ENCODE assay signal across 25 mouse cellular contexts in the genomic region with DNA sequence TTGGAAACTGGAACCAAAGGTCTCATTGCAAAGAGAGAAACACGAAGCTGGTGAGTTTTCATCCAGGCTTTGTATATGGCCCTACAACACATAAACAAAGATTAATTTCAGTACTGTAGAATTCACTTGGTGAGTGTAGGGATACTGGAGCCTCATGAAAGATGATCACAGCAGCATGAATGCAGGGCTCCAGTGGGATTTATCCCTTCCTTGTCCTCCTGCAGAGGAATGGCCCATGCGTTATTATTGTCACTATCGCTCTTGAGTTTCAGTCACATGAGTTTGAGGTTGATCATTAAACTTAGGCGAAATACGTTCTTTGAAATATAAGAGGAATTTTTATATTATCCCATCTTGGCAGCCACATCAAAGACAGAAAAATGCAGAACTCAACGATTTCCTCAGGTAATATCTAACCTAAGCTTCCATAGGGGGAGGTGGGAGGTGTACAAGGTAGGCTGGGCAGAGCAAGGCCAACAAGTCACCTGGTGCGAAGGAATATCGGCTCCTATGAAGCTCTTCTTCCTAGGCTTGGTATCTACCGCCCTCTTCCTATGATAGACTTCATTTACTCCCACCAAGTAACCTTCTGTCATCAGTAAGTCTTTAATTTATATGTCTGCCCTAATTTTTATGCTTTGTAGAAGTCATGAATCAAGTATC.
A peak's percentile ranks its signal among the peaks of the same experiment; 100 is the strongest.
DNase-seq lines count a peak whose midpoint lies in the region; ATAC-seq lines count a peak whose summit lies in the region.
"Had no signal": no experiment of that assay in that cellular context is flagged by ENCODE, and none has a peak within 500 bp of the region (broad histone marks: within the 10 kb centered on the region; RNA-seq: fewer than 3 reads in every experiment).

No protein-coding gene starts in this region.

- no peak overlapping the region for H3K9ac ChIP-seq in heart, embryonic 14.5 days (ENCODE audit: low read length)
- H3K9ac ChIP-seq in kidney, embryonic 15.5 days: no peak overlapping the region
- H3K9ac ChIP-seq in intestine, embryonic 16.5 days (ENCODE audit: low read depth, low read length): no peak overlapping the region
- no peak overlapping the region for H3K9ac ChIP-seq in hindbrain, embryonic 13.5 days
- H3K9ac ChIP-seq: forebrain, postnatal 0 days; liver, embryonic 15.5 days; lung, embryonic 15.5 days; neural tube, embryonic 13.5 days; stomach, embryonic 15.5 days had no signal

- peaks cover 25 to 45% of the 10 kb centered on the region in 2 experiments for H3K4me1 ChIP-seq in heart, embryonic 14.5 days (ENCODE audit: control insufficient read depth in 2 of 2, insufficient read depth in 2 of 2, low read length in 2 of 2)
- H3K4me1 ChIP-seq in kidney, embryonic 15.5 days: no peaks in the 10 kb centered on the region
- peaks cover 2% of the 10 kb centered on the region; the same call in 1 of the 2 replicates for H3K4me1 ChIP-seq in intestine, embryonic 16.5 days (ENCODE audit: control insufficient read depth, insufficient read depth, low read length)
- peaks cover 20% of the 10 kb centered on the region for H3K4me1 ChIP-seq in hindbrain, embryonic 13.5 days (replicated peaks)
- H3K4me1 ChIP-seq: limb, embryonic 10.5 days; liver, embryonic 15.5 days; stomach, embryonic 15.5 days had no signal

- no peaks in the 10 kb centered on the region for H3K36me3 ChIP-seq in heart, embryonic 14.5 days (ENCODE audit: control insufficient read depth, insufficient read depth, low read length)
- H3K36me3 ChIP-seq in kidney, embryonic 15.5 days: no peaks in the 10 kb centered on the region
- H3K36me3 ChIP-seq in intestine, embryonic 16.5 days (ENCODE audit: control insufficient read depth, insufficient read depth, low read length): no peaks in the 10 kb centered on the region
- H3K36me3 ChIP-seq in hindbrain, embryonic 13.5 days: no peaks in the 10 kb centered on the region
- H3K36me3 ChIP-seq: limb, embryonic 10.5 days; liver, embryonic 15.5 days; lung, embryonic 15.5 days; neural tube, embryonic 13.5 days; stomach, embryonic 15.5 days had no signal

- 86% methylated on average over 9 of the region's 9 CpGs for WGBS in heart, embryonic 14.5 days
- WGBS in kidney, embryonic 15.5 days: 82% methylated on average over 9 of the region's 9 CpGs
- 69% methylated on average over 9 of the region's 9 CpGs for WGBS in intestine, embryonic 16.5 days
- 94% methylated on average over 9 of the region's 9 CpGs for WGBS in hindbrain, embryonic 13.5 days

- H3K27me3 ChIP-seq in heart, embryonic 14.5 days (ENCODE audit: control insufficient read depth, insufficient read depth, low read length): no peaks in the 10 kb centered on the region
- H3K27me3 ChIP-seq in kidney, embryonic 15.5 days: no peaks in the 10 kb centered on the region
- no peaks in the 10 kb centered on the region for H3K27me3 ChIP-seq in intestine, embryonic 16.5 days (replicated peaks; ENCODE audit: control insufficient read depth, insufficient read depth, low read length)
- H3K27me3 ChIP-seq in hindbrain, embryonic 13.5 days: no peaks in the 10 kb centered on the region
- H3K27me3 ChIP-seq: liver, embryonic 15.5 days; lung, embryonic 15.5 days; neural tube, embryonic 13.5 days; stomach, embryonic 15.5 days had no signal

- ATAC-seq in heart, embryonic 14.5 days (ENCODE audit: insufficient number of reproducible peaks, insufficient read depth, low FRiP score, low read depth): no peak
- no peak for ATAC-seq in kidney, embryonic 15.5 days (replicated peaks; ENCODE audit: low FRiP score)
- peak; percentile 90 for ATAC-seq in intestine, embryonic 16.5 days
- no peak for ATAC-seq in hindbrain, embryonic 13.5 days (ENCODE audit: low FRiP score)
- ATAC-seq: forebrain, postnatal 0 days; hindbrain, embryonic 16.5 days; midbrain, embryonic 16.5 days had no signal

- H3K27ac ChIP-seq in heart, embryonic 14.5 days (replicated peaks in 1 of 2; ENCODE audit: control insufficient read depth in 1 of 2, insufficient read depth in 1 of 2, low read depth in 2 of 2, low read length in 2 of 2): peak overlapping the region; percentile 75 to 83
- H3K27ac ChIP-seq in kidney, embryonic 15.5 days: peak overlapping the region; percentile 50; the same call in 1 of the 2 replicates
- peak overlapping the region; percentile 75 for H3K27ac ChIP-seq in intestine, embryonic 16.5 days (ENCODE audit: low read length)
- H3K27ac ChIP-seq in hindbrain, embryonic 13.5 days: no peak overlapping the region
- H3K27ac ChIP-seq: kidney, postnatal 0 days; limb, embryonic 10.5 days; liver, embryonic 15.5 days; lung, embryonic 15.5 days; neural tube, embryonic 13.5 days; stomach, embryonic 15.5 days had no signal

- no peaks in the 10 kb centered on the region for H3K9me3 ChIP-seq in heart, embryonic 14.5 days (ENCODE audit: control insufficient read depth, low read length)
- no peaks in the 10 kb centered on the region for H3K9me3 ChIP-seq in kidney, embryonic 15.5 days (replicated peaks)
- no peaks in the 10 kb centered on the region for H3K9me3 ChIP-seq in intestine, embryonic 16.5 days (ENCODE audit: control insufficient read depth, low read length)
- no peaks in the 10 kb centered on the region for H3K9me3 ChIP-seq in hindbrain, embryonic 13.5 days
- H3K9me3 ChIP-seq: limb, embryonic 10.5 days; liver, embryonic 15.5 days; lung, embryonic 15.5 days; neural tube, embryonic 13.5 days; stomach, embryonic 15.5 days had no signal

- no peak overlapping the region for H3K4me3 ChIP-seq in heart, embryonic 14.5 days (ENCODE audit: control insufficient read depth in 1 of 2, insufficient read depth in 1 of 2, low read depth in 1 of 2, low read length in 2 of 2)
- no peak overlapping the region for H3K4me3 ChIP-seq in kidney, embryonic 15.5 days (replicated peaks)
- H3K4me3 ChIP-seq in intestine, embryonic 16.5 days (ENCODE audit: low read length): no peak overlapping the region
- no peak overlapping the region for H3K4me3 ChIP-seq in hindbrain, embryonic 13.5 days
- H3K4me3 ChIP-seq: limb, embryonic 10.5 days; liver, embryonic 15.5 days; lung, embryonic 15.5 days; myocyte; neural tube, embryonic 13.5 days; stomach, embryonic 15.5 days had no signal

- peak overlapping the region; percentile 17; the same call in 1 of the 2 replicates for H3K4me2 ChIP-seq in heart, embryonic 14.5 days (ENCODE audit: low read length)
- no peak overlapping the region for H3K4me2 ChIP-seq in kidney, embryonic 15.5 days
- peak overlapping the region; percentile 18; the same call in 1 of the 2 replicates for H3K4me2 ChIP-seq in intestine, embryonic 16.5 days (ENCODE audit: low read depth, low read length)
- H3K4me2 ChIP-seq in hindbrain, embryonic 13.5 days: no peak overlapping the region
- H3K4me2 ChIP-seq: liver, embryonic 15.5 days; lung, embryonic 15.5 days; neural tube, embryonic 13.5 days; stomach, embryonic 15.5 days had no signal

- no peak for DNase-seq in heart, adult 9 months (ENCODE audit: low spot score in 2 of 2)
- DNase-seq in kidney, postnatal 36 days: no peak
- no peak for DNase-seq in ovary, postnatal 36 days (ENCODE audit: low spot score)
- DNase-seq: adrenal gland, adult 2 months; cerebellum, adult 11-12 months; cerebellum, postnatal 10 days; forebrain, postnatal 0 days; gastrocnemius, postnatal 36 days; liver; lung, postnatal 36 days; right cerebral cortex, postnatal 4 days; thymus, postnatal 25 days had no signal

Comparison
In these comparisons a context has a peak if more than half of its experiments do, and no peak if none do; other contexts are left out.
1. H3K4me2 ChIP-seq: peak in heart, embryonic 14.5 days (single experiment) and intestine, embryonic 16.5 days (single experiment); none in kidney, embryonic 15.5 days (single experiment) and hindbrain, embryonic 13.5 days (single experiment).